ENCODE assay signal across 22 mouse cellular contexts in the genomic region with DNA sequence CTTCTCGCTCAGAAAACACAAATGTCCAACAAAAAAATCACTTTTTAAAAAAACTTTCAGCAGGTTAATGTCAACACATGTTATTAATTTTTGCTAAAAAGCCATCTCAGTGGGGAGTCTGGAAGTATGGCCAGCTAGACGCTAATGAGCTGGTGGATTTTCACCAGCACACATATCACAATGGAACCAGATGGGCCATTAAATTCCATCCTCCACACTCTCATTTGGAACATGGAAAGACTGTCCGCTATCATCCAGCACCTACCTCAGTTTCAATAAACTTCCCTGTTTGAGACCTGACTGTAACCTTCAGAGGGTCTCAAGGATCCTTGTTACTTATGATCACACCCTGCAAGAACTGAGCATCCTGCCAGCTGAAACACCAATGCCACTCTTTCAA.
DNase-seq lines count a peak whose midpoint lies in the region; ATAC-seq and TF ChIP-seq lines count a peak whose summit lies in the region.
"Had no signal": no experiment of that assay in that cellular context is flagged by ENCODE, and none has a peak within 500 bp of the region (broad histone marks: within the 10 kb centered on the region; RNA-seq: fewer than 3 reads in every experiment).

No protein-coding gene starts in this region.

- H3K9ac ChIP-seq in limb, embryonic 14.5 days (ENCODE audit: low read depth, low read length, severe bottlenecking): no peak overlapping the region
- H3K9ac ChIP-seq: embryonic facial prominence, embryonic 13.5 days; forebrain, embryonic 12.5 days; heart, embryonic 12.5 days; hindbrain, embryonic 15.5 days had no signal

- H3K27ac ChIP-seq in limb, embryonic 10.5 days: 0 out of 2 replicates have a peak overlapping the region, but pooled peaks have one; percentile 11
- H3K27ac ChIP-seq in limb, embryonic 14.5 days (replicated peaks; ENCODE audit: low read depth, low read length): no peak overlapping the region
- H3K27ac ChIP-seq: embryonic facial prominence, embryonic 13.5 days; forebrain, embryonic 12.5 days; heart, adult 2 months; hindbrain, embryonic 15.5 days had no signal

- TF ChIP-seq POLR2A in brain, embryonic 14.5 days (IDR thresholded peaks at IDR 0.05; ENCODE audit: borderline replicate concordance, extremely low read depth, insufficient read depth, insufficient read length, poor library complexity, severe bottlenecking): no peak
- TF ChIP-seq POLR2A in limb, embryonic 14.5 days (IDR thresholded peaks at IDR 0.05; ENCODE audit: borderline replicate concordance, extremely low read depth, insufficient read depth, insufficient read length): no peak

- H3K4me1 ChIP-seq in limb, embryonic 10.5 days: peaks cover 24% of the 10 kb centered on the region
- no peaks in the 10 kb centered on the region for H3K4me1 ChIP-seq in limb, embryonic 14.5 days (ENCODE audit: control insufficient read depth, insufficient read depth, low read length)
- H3K4me1 ChIP-seq: embryonic facial prominence, embryonic 13.5 days; forebrain, embryonic 12.5 days; heart, embryonic 12.5 days; hindbrain, embryonic 15.5 days had no signal

- H3K9me3 ChIP-seq in limb, embryonic 10.5 days (replicated peaks): no peaks in the 10 kb centered on the region
- H3K9me3 ChIP-seq in limb, embryonic 14.5 days (ENCODE audit: control insufficient read depth, low read length): no peaks in the 10 kb centered on the region
- H3K9me3 ChIP-seq: embryonic facial prominence, embryonic 13.5 days; forebrain, embryonic 12.5 days had no signal

- peak; percentile 41 for DNase-seq in embryo, embryonic 11 days
- DNase-seq in embryo, embryonic 9.5 days (ENCODE audit: extremely low spot score): no peak
- peak; percentile 44 for DNase-seq in brain, embryonic 14.5 days (ENCODE audit: low read depth)
- DNase-seq in limb, embryonic 10.5 days (ENCODE audit: low spot score): peak; percentile 47
- peak; percentile 39 for DNase-seq in limb, embryonic 14.5 days (ENCODE audit: low spot score)
- no peak for DNase-seq in urinary bladder, postnatal 10 days (ENCODE audit: low spot score)
- no peak for DNase-seq in urinary bladder, adult 18-20 months (ENCODE audit: low spot score in 2 of 2)
- no peak for DNase-seq in layer of hippocampus, adult 9-11 months
- DNase-seq: adrenal gland, adult 2 months; cerebellum, adult 11-12 months; cerebellum, adult 9-10 months; cerebellum, postnatal 25 days; gastrocnemius, postnatal 14 days; heart, adult 2 months had no signal

- H3K36me3 ChIP-seq in limb, embryonic 10.5 days: no peaks in the 10 kb centered on the region
- no peaks in the 10 kb centered on the region for H3K36me3 ChIP-seq in limb, embryonic 14.5 days (ENCODE audit: control insufficient read depth, insufficient read depth, low read length)
- H3K36me3 ChIP-seq: embryonic facial prominence, embryonic 13.5 days; forebrain, embryonic 12.5 days; heart, embryonic 12.5 days; hindbrain, embryonic 15.5 days had no signal

- no peak overlapping the region for H3K4me3 ChIP-seq in limb, embryonic 10.5 days
- no peak overlapping the region for H3K4me3 ChIP-seq in limb, embryonic 14.5 days (replicated peaks; ENCODE audit: low read length)
- H3K4me3 ChIP-seq: embryonic facial prominence, embryonic 13.5 days; forebrain, embryonic 12.5 days; heart, adult 2 months; heart, embryonic 12.5 days; hindbrain, embryonic 15.5 days had no signal

- H3K27me3 ChIP-seq in limb, embryonic 10.5 days (ENCODE audit: low read depth, poor library complexity, severe bottlenecking): no peaks in the 10 kb centered on the region
- no peaks in the 10 kb centered on the region for H3K27me3 ChIP-seq in limb, embryonic 14.5 days (ENCODE audit: control insufficient read depth, insufficient read depth, low read length)
- H3K27me3 ChIP-seq: embryonic facial prominence, embryonic 13.5 days; forebrain, embryonic 12.5 days; heart, embryonic 12.5 days; hindbrain, embryonic 15.5 days; Patski had no signal

- WGBS in limb, embryonic 10.5 days: 32% methylated on average over 3 of the region's 3 CpGs
- 23% methylated on average over 3 of the region's 3 CpGs for WGBS in limb, embryonic 14.5 days

- no peak for TF ChIP-seq CTCF in brain, embryonic 14.5 days (IDR thresholded peaks at IDR 0.05; ENCODE audit: borderline replicate concordance, extremely low read depth, insufficient read depth, insufficient read length)

- 0 out of 2 replicates have a peak, but pooled peaks have one; percentile 30 for ATAC-seq in limb, embryonic 14.5 days (ENCODE audit: low FRiP score, low read depth)
- ATAC-seq: activated CD4-positive, CD25-positive, alpha-beta regulatory T cell, adult 4 months; inflammation-experienced regulatory T-cells, adult 6 months; intestine, postnatal 0 days; Patski had no signal

- no peak overlapping the region for H3K4me2 ChIP-seq in limb, embryonic 14.5 days (replicated peaks; ENCODE audit: low read depth, low read length, severe bottlenecking)
- H3K4me2 ChIP-seq: embryonic facial prominence, embryonic 13.5 days; forebrain, embryonic 12.5 days; heart, embryonic 12.5 days; hindbrain, embryonic 15.5 days had no signal

Comparison
In these comparisons a context has a peak if more than half of its experiments do, and no peak if none do; other contexts are left out.
1. DNase-seq: peak in embryo, embryonic 11 days (single experiment), brain, embryonic 14.5 days (single experiment), limb, embryonic 10.5 days (single experiment) and limb, embryonic 14.5 days (single experiment); none in embryo, embryonic 9.5 days (single experiment), urinary bladder, postnatal 10 days (single experiment), urinary bladder, adult 18-20 months (0 of 2) and layer of hippocampus, adult 9-11 months (single experiment).